Mouse (Mus musculus): ENCODE results near the gene Pfpl. TPM values are rescaled to one million over a fixed set of nuclear protein-coding genes. Genes with fewer than 3 reads are reported as not detected.

The Pfpl gene
- polyA plus RNA-seq, 1 experiment from 2014 or later: not detected

Other genes starting within 250 kb of the Pfpl start
- gene Olfr1431, start 227.3 kb upstream of the Pfpl start, polyA plus RNA-seq (2015; fragmentation: Nextera tagmentation; extraction: Ambion mirVana): not detected in 2 replicates
- gene Olfr1432, start 195.3 kb upstream of the Pfpl start, polyA plus RNA-seq (2015; fragmentation: Nextera tagmentation; extraction: Ambion mirVana): not detected in 2 replicates
- gene Olfr262, start 186.2 kb upstream of the Pfpl start, polyA plus RNA-seq (2015; fragmentation: Nextera tagmentation; extraction: Ambion mirVana): not detected in 2 replicates
- not detected in 2 replicates for gene Olfr235, start 166.9 kb upstream of the Pfpl start, polyA plus RNA-seq (2015; fragmentation: Nextera tagmentation; extraction: Ambion mirVana)
- gene Olfr1434, start 148.1 kb upstream of the Pfpl start, polyA plus RNA-seq (2015; fragmentation: Nextera tagmentation; extraction: Ambion mirVana): not detected in 2 replicates
- not detected in 2 replicates for gene Olfr1436, start 128.8 kb upstream of the Pfpl start, polyA plus RNA-seq (2015; fragmentation: Nextera tagmentation; extraction: Ambion mirVana)
- not detected in 2 replicates for gene Olfr1437, start 102.8 kb upstream of the Pfpl start, polyA plus RNA-seq (2015; fragmentation: Nextera tagmentation; extraction: Ambion mirVana)
- not detected in 2 replicates for gene Olfr1438-ps1, start 92.0 kb upstream of the Pfpl start, polyA plus RNA-seq (2015; fragmentation: Nextera tagmentation; extraction: Ambion mirVana)
- gene Olfr1440, start 40.6 kb upstream of the Pfpl start, polyA plus RNA-seq (2015; fragmentation: Nextera tagmentation; extraction: Ambion mirVana): not detected in 2 replicates
- gene Olfr1441, start 10.5 kb upstream of the Pfpl start, polyA plus RNA-seq (2015; fragmentation: Nextera tagmentation; extraction: Ambion mirVana): not detected in 2 replicates
- 1.0 TPM in 2 replicates for gene Mpeg1, start 32.9 kb downstream of the Pfpl start, polyA plus RNA-seq (2015; fragmentation: Nextera tagmentation; extraction: Ambion mirVana)
- 1.6 and 1.9 TPM in 2 replicates for gene Dtx4, start 73.5 kb downstream of the Pfpl start, polyA plus RNA-seq (2015; fragmentation: Nextera tagmentation; extraction: Ambion mirVana)
- gene Fam111a, start 117.8 kb downstream of the Pfpl start, polyA plus RNA-seq (2015; fragmentation: Nextera tagmentation; extraction: Ambion mirVana): 29.6 and 41.6 TPM in 2 replicates
- gene Gm4952, start 172.1 kb downstream of the Pfpl start, polyA plus RNA-seq (2015; fragmentation: Nextera tagmentation; extraction: Ambion mirVana): 1.5 and 1.8 TPM in 2 replicates
- gene Glyat, start 205.4 kb downstream of the Pfpl start, polyA plus RNA-seq (2015; fragmentation: Nextera tagmentation; extraction: Ambion mirVana): 0.16 and 0.23 TPM in 2 replicates
- not detected in 2 replicates for gene Olfr1442, start 242.5 kb downstream of the Pfpl start, polyA plus RNA-seq (2015; fragmentation: Nextera tagmentation; extraction: Ambion mirVana)

Data from liver, embryonic 13.5 days (tissue).